Mouse (Mus musculus) intestine, postnatal 0 days (tissue): Measurements from ENCODE around the gene Myo1c. TPM values are rescaled to one million over a fixed set of nuclear protein-coding genes. Genes with fewer than 3 reads are reported as not detected.
A peak's percentile ranks its signal among the peaks of the same experiment; 100 is the strongest.

Source experiments
- ATAC-seq: fragments of 200-750 bp; cut with Nextera tagmentation; 2 replicates; pipeline ENCODE4 v1.8.0; 2017; ENCODE audit warnings: mild to moderate bottlenecking, moderate TSS enrichment, moderate library complexity
- H3K27ac ChIP-seq: fragments of 300-500 bp; sonication (generic); 2 replicates; pipeline ENCODE4 v1.5.1; 2014; ENCODE audit warnings: mild to moderate bottlenecking, low read depth, low read length, moderate library complexity
- H3K27me3 ChIP-seq: fragments of 300-500 bp; sonication (generic); replicated peaks from 2 replicates; pipeline ENCODE4 v1.6.1; 2014; ENCODE audit warnings: low read length, mixed read lengths; ENCODE audit not compliant: control insufficient read depth, insufficient read depth
- H3K36me3 ChIP-seq: fragments of 300-500 bp; sonication (generic); 2 replicates; pipeline ENCODE4 v1.6.1; 2014; ENCODE audit warnings: mild to moderate bottlenecking, moderate library complexity; ENCODE audit not compliant: control insufficient read depth, insufficient read depth
- H3K4me1 ChIP-seq: fragments of 300-500 bp; sonication (generic); replicated peaks from 2 replicates; pipeline ENCODE4 v1.6.1; 2014; ENCODE audit warnings: antibody characterized with exemption, low read length, mixed read lengths; ENCODE audit not compliant: control insufficient read depth, insufficient read depth
- H3K4me2 ChIP-seq: fragments of 300-500 bp; sonication (generic); replicated peaks from 2 replicates; pipeline ENCODE4 v1.6.1; 2014; ENCODE audit warnings: low read depth, mild to moderate bottlenecking, moderate library complexity
- H3K4me3 ChIP-seq: fragments of 300-500 bp; sonication (generic); 2 replicates; pipeline ENCODE4 v1.5.1; 2014; ENCODE audit warnings: low read depth, low read length
- H3K9ac ChIP-seq: fragments of 300-500 bp; sonication (generic); 2 replicates; pipeline ENCODE4 v1.6.1; 2014; ENCODE audit warnings: mild to moderate bottlenecking, low read depth, low read length
- H3K9me3 ChIP-seq: fragments of 300-500 bp; sonication (generic); 2 replicates; pipeline ENCODE4 v1.6.1; 2016; ENCODE audit warnings: mixed run types; ENCODE audit not compliant: control insufficient read depth
- CTCF ChIP-seq: sonication (generic); IDR thresholded peaks from 2 replicates; pipeline ENCODE4 v1.5.1; 2016; ENCODE audit warnings: low read depth, mild to moderate bottlenecking, control low read depth, antibody characterized with exemption, moderate library complexity
- whole genome bisulfite sequencing: fragments of 180-500 bp; shearing (Covaris S2); extraction: QIAGEN DNeasy Blood & Tissue Kit; methylation state at CpG from one replicate; pipeline ENCODE4 v1.1.7; 2014; 5-methylcytosine and 5-hydroxymethylcytosine counted together
- polyA plus RNA-seq: library from polyadenylated mRNA; unstranded; fragments of >200 nt; fragmentation: Nextera tagmentation; extraction: Ambion mirVana; gene quantifications from 2 replicates; pipeline ENCODE4 v1.2.1, GENCODE M21; 2015

Gene Myo1c
- polyA plus RNA-seq, 1 experiment from 2014 or later: 27.7 TPM

DNA sequence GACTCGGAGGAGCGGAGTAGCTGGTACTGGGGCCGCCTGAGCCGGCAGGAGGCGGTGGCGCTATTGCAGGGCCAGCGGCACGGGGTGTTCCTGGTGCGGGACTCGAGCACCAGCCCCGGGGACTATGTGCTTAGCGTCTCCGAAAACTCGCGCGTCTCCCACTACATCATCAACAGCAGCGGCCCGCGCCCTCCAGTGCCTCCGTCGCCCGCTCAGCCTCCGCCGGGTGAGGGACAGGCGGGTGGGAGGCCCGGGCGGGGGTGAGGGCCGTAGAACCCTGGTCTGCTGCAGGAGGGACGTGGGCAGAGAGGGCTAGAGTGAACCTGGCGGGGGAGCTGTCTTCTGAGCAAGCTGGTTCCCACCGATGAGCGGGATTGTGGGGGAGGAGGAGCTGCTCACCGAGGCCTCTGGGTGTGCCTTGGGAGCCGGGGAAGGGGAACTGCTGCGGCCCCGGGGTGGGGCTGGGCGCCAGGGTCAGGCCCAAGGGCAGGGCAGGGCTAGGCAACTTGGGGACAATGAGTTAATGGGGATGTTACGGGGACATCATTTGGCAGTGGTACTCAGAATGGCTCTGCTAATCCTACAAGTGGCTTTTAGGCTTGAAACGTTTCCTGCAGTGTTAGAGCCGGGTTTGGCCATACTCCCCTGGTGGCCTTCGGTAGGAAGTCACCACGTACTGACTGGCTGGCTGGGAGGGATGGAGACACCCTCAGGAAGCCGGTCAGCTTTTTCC, 29.3 kb downstream of the Myo1c start:
- H3K27ac ChIP-seq: peak overlapping the region; percentile 96
- peak overlapping the region; percentile 98 for H3K4me3 ChIP-seq
- peak overlapping the region; percentile 75 for H3K4me2 ChIP-seq
- TF ChIP-seq CTCF: peak; percentile 71
- peak; percentile 58 for ATAC-seq
- no peaks in the 10 kb centered on the region for H3K9me3 ChIP-seq
- peaks cover 11% of the 10 kb centered on the region for H3K36me3 ChIP-seq
- H3K4me1 ChIP-seq: peaks cover 4% of the 10 kb centered on the region
- WGBS: under 1% methylated on average over 42 of the region's 43 CpGs
- no peaks in the 10 kb centered on the region for H3K27me3 ChIP-seq
- peak overlapping the region; percentile 98 for H3K9ac ChIP-seq

DNA sequence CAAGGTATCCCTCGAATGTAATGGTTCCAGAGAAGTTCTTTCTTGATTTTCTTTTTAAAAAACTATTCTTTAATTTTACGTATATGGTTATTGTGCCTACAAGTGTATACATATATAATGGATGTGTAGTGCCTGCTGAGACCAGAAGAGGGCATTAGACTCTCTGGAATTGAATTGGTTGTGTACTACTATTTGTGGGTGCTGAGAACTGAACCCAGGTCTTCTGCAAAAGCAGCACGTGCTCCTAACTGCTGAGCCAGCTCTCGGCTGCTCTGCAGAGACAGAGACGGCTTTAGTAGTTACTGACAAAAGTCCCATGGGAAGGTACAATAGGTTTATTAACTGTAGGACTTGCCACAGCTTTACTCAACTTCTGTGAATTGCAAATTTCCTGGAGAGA, 34.2 kb downstream of the Myo1c start:
- peaks cover 11% of the 10 kb centered on the region for H3K36me3 ChIP-seq
- no peak overlapping the region for H3K4me2 ChIP-seq
- H3K9me3 ChIP-seq: no peaks in the 10 kb centered on the region
- ATAC-seq: no peak
- WGBS: 90% methylated on average over 5 of the region's 5 CpGs
- no peak overlapping the region for H3K27ac ChIP-seq
- H3K9ac ChIP-seq: no peak overlapping the region
- no peak overlapping the region for H3K4me3 ChIP-seq
- peak; percentile 21; the same call in 1 of the 2 replicates for TF ChIP-seq CTCF
- no peaks in the 10 kb centered on the region for H3K27me3 ChIP-seq
- peaks cover 4% of the 10 kb centered on the region for H3K4me1 ChIP-seq

DNA sequence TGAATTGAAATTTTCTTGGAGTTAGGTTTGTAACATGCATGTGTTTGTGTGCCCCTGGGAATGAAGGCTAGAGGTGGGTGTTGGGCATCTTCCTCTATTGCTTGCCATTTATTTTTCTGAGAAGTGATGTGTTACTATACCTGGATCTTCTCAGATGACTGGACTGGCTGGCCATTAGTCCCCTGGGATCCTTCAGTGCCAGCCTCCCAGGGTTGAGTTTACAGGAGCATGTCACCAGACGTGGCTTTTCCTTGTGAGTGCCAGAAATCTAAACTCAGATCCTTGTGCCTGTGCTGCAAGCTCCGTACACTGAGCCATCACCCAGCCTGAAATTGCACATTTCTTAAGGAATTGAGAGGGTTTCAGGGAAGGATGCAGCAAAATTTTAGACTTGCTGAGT, 34.7 kb downstream of the Myo1c start:
- Histone ChIP-seq H3K4me1 (peaks cover 4% of the 10 kb centered on the region), H3K27me3 (no peaks in the 10 kb centered on the region), H3K36me3 (peaks cover 11% of the 10 kb centered on the region), H3K27ac (no peak overlapping the region), H3K4me3 (no peak overlapping the region), H3K9me3 (no peaks in the 10 kb centered on the region), H3K9ac (no peak overlapping the region), H3K4me2 (no peak overlapping the region)
- ATAC-seq: no peak
- WGBS: 74% methylated on average over 2 of the region's 2 CpGs
- TF ChIP-seq CTCF: no peak

DNA sequence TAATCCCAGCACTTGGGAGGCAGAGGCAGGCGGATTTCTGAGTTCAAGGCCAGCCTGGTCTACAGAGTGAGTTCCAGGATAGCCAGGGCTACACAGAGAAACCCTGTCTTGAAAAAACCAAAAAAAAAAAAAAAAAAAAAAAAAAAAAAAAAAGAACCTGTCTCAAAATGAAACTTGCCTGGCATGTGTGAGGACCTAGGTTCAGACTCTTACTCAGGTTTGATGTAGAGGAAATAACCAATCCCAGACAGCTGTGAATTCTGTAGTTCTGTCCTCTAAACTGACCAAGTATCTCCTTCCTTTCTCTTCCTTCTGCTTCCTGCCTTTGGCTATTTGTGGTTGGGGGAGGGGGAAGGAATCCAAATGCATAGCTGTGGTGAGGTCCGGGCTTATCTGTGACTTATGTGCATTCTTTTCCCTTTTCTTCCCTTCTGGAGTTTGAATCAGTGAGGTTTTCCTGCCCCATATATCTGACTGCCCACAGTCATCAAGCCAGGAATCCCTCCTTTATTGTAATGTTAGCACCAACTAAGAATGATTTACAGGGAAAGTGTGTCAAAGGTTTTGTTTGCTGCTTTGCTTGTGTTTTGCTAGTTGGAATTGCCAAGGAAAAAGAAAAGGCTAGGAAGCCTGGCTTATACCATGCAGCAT, 37.2 kb downstream of the Myo1c start:
- Histone ChIP-seq H3K9me3 (no peaks in the 10 kb centered on the region), H3K4me2 (no peak overlapping the region), H3K9ac (no peak overlapping the region), H3K36me3 (peaks cover 23% of the 10 kb centered on the region), H3K4me3 (no peak overlapping the region), H3K27me3 (no peaks in the 10 kb centered on the region), H3K27ac (no peak overlapping the region), H3K4me1 (no peaks in the 10 kb centered on the region)
- WGBS: 54% methylated on average over 2 of the region's 2 CpGs
- no peak for ATAC-seq
- no peak for TF ChIP-seq CTCF

DNA sequence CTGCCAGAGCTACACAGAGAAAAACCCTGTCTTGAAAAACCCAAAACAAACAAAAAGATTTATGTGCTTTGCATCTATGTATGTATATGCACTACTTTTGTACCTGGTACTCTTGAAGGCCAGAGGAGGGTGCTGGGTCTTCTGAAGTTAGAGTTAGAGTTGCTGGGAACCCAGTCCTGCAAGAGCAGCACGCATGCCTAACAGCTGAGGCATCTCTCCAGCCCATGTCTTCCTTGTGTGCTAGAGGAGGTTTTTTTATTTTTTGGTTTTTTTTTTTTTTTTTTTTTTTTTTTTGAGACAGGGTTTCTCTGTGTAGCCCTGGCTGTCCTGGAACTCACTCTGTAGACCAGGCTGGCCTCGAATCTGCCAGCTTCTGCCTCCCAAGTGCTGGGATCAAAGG, 37.8 kb downstream of the Myo1c start:
- Histone ChIP-seq H3K4me3 (no peak overlapping the region), H3K9me3 (no peaks in the 10 kb centered on the region), H3K4me1 (no peaks in the 10 kb centered on the region), H3K36me3 (peaks cover 25% of the 10 kb centered on the region), H3K9ac (no peak overlapping the region), H3K27ac (no peak overlapping the region), H3K4me2 (no peak overlapping the region), H3K27me3 (no peaks in the 10 kb centered on the region)
- no peak for ATAC-seq
- 85% methylated on average over 2 of the region's 2 CpGs for WGBS
- no peak for TF ChIP-seq CTCF

DNA sequence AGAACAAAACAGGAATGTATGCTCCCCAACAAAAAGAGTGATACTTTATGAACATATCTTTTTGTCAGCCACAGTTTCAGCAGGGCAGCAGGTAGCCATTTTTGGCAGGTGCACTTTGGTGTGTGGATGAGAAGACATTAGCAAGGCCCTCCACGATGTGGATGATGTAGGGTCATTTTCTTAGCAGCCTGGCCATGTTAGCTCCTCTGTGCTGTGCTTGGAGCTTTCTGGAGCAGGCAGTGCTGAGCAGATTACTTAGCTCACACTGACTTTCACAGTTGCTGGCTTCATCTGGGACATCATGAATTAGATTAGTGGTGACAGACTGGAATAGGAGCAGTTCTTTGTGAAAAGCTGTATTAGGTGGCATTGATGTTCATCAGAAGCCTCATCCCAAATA, 39.7 kb downstream of the Myo1c start:
- Histone ChIP-seq H3K36me3 (peaks cover 29% of the 10 kb centered on the region), H3K9ac (no peak overlapping the region), H3K27ac (no peak overlapping the region), H3K4me1 (no peaks in the 10 kb centered on the region), H3K9me3 (no peaks in the 10 kb centered on the region), H3K27me3 (no peaks in the 10 kb centered on the region), H3K4me3 (no peak overlapping the region), H3K4me2 (no peak overlapping the region)
- no peak for ATAC-seq
- WGBS: 74% methylated on average over 1 of the region's 1 CpGs
- TF ChIP-seq CTCF: no peak
